Mouse (Mus musculus) layer of hippocampus, postnatal 14 days (tissue): Measurements from ENCODE around the gene 2310039H08Rik. TPM values are rescaled to one million over a fixed set of nuclear protein-coding genes. Genes with fewer than 3 reads are reported as not detected.

Experiments used
- DNase-seq, 2 experiments: peaks; one replicate each; pipeline ENCODE4 v3.0.0; 2021 to 2022; ENCODE audit warnings: low spot score in 2 of 2, mixed read lengths in 1 of 2
- long read RNA-seq, 2 experiments: library from polyadenylated mRNA; stranded (forward); transcript quantifications; one replicate each; pipeline ENCODE4 v2.0.0; 2021
- total RNA-seq, 2 experiments: library from RNA; stranded (reverse); gene quantifications; 2 replicates each; pipeline ENCODE4 v1.2.3; 2021

The 2310039H08Rik gene
- total RNA-seq, result 10 to 100 TPM; 12.0 to 12.5 TPM
- long read RNA-seq, experiment 1, transcript 2310039H08Rik-201 (1 exons, 762 nt), result major isoform, 8 of 8 reads
- long read RNA-seq, experiment 1, partial matches to known transcripts, result 0 of 8 reads
- long read RNA-seq, experiment 1, other reads (novel, unspliced or antisense), result 0 of 8 reads
- long read RNA-seq, experiment 2, transcript 2310039H08Rik-201 (1 exons, 762 nt), result major isoform, 21 of 21 reads
- long read RNA-seq, experiment 2, partial matches to known transcripts, result 0 of 21 reads
- long read RNA-seq, experiment 2, other reads (novel, unspliced or antisense), result 0 of 21 reads

DNA sequence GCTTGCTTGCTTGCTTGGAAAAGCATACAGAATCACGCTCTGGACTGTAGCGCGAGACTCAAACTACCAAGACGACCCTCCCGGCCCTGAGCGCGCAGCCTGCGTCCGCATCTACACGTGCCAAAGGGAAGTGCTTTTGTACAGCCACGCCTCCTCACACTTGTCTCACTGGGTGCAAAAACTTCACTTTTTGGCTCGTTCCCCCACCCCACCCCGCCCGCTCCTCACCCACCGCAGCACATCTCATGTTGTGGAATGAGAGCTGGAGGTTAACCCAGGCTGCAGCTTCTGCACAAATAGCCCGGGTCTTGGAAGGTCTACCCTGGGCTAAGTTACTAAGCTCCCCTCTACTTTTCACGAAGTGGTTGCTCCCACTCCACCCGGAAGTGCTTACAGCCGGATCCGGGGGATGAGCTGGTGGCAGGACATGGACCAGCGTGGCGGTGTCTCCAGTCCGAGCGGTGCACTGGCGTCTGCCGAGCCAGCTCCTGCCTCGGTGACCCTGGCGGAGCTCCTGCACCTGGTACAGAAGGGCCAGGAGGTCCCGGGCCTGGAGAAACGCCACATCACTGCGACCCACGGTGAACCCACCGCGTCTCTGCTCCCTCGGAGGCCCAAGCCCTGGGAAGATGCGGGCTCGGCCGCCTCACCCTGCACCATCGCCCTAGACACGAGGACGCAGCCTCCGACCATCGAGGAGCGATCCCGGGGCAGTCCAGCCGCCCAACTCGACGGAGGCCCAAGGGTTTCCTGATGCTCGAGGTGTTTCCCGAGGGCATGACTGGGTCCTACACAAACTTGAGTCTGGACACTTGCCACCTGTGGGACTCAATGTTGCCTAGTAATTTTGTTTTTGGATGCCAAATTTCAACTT, at the start of gene 2310039H08Rik:
TSS of gene 2310039H08Rik (plus strand) at position 232 of the 874 bp plus-strand sequence.
- DNase-seq, result peak; percentile 88 to 90

DNA sequence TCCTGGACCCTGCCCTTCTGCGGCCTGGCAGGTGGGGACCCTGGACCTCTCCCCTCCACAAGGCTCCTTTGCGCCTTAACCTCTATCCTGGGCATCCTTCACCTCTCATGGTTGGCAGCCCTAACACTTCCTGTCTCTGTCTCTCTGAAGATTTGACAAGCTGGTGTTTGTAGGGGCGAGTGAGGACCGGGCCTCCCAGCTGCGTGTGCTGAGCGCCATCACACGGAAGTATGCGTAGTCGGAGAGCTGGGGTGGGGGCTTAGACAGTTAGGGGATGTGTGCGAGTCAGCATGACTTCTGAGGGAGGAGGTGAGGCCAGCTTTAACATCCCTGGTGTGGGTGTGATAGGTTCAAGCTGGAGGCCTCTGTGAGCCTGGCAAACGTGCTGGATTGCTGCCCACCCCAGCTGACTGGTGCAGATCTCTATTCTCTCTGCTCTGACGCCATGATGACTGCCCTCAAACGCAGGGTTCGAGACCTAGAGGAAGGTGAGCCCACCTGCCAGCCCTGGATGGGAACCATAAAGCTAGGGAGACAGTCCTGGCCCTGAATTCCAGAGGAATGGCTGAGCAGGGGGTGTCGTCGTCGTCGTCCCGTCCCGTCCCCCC, 47.9 kb upstream of the 2310039H08Rik start:
- DNase-seq, result no peak

DNA sequence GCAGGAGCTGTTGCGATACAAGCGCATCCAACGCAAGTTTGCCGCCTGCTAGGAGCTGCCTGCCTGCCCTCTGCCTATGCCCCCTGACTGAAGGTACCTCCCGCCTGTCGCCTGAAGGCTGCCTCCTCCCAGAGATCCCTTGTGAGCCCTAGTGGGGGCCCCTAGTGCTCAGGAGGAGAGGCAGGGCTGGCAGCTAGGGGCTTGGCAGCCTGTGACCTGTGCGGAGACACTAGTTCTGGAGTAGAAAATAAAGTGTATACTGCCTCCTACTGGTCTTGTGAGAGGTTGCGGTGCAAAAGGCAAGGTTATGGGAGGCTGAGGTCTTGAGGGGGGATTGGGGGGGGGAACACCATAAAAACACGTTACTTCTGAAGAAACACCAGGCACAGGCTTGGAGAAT, 47.2 kb upstream of the 2310039H08Rik start:
- DNase-seq, result peak in 1 of 2 experiments; percentile 49

DNA sequence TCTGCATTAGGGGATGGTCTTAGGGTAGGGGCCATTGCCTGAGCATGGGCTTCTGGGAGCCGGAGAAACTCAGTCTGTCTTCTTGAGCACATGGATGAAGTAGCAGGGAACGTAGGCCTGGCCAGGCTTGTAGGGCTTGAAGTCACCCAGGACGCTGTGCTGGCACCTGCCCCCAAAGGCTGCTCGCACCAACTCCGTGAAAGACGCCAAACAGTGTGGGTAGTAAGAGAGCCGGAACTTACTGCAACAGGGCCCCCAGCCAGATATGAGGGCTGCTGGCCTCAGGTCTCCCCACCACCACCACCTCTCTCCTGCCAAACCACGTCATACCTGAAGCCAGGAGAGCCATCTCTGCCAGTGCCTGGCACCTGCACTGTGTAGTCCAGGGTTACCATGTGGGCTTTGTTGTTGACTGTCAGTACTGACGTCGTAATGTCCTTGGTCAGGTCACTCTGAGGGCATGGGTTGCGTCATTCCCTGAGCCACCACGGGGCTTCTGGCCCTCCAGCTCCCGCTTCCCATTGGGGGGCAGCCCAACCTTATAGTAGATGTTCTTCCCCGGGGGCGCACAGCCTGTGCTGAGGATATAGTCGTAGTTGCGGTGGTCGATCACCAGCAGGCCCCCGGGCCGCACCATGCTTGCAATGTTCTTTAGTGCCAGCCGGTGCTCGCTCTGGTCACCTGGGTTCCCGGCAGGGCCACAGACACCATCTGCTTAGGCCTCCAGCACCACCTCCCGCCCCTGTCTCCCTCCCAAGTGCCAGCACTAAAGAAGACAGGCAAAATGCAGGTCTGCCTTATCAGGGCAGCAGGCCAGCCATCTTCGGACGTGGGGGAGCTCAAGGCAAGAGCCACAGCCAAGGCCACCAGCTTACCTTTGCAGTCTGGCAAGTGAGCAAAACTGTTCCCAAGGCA, 46.4 kb upstream of the 2310039H08Rik start:
- DNase-seq, result no peak

DNA sequence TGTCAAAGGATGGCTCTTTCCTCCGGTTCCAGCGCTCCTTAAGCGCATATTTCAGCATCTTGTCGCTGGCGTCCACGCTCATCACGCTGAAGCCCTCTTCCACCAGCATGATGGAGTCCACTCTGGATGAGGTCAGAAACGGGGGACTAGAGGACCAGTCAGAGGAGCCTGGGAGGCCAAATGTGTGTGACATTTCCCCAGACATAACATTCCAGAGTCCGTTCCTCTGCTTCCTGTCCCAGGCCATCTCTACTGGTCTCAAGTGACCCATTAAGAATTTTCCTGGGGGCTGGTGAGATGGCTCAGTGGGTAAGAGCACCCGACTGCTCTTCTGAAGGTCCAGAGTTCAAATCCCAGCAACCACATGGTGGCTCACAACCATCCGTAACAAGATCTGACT, 45.2 kb upstream of the 2310039H08Rik start:
- DNase-seq, result no peak

DNA sequence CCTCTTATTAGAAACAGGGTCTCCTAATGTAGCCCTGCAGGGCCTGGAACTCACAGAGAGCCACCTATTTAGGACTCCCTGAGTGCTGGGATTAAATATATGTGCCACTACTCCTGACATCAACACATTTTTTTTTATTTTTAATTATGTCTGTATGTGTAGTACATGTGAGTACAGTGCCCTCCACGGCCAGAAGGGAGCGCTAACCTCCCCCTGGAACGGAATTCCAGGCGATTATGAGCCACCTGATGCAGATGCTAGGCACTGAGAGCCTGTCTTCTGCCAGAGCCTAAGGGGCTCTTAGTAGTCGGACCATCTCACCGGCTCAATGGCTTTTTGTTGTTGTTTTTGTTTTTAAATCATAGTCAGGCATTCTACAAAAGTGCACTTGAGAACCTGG, 44.4 kb upstream of the 2310039H08Rik start:
- no peak for DNase-seq

DNA sequence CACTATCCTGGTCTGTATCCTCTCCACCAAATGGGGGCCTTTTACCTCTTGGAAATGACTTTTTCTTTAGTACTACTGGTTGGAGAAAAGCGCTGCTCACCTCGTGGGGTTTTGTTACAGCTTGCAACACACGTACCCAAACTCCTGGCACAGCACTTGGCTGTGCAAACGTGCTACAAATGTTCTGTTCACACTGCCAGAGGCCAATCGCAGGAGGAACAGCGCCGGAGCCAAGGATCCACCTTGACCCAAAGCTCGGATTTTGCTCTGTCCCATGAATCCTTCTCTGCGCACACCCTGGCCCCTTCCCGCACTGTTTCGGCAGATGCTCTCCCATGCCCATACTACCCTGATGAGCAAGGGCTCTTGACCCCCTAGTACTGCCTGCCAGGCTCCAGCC, 43.9 kb upstream of the 2310039H08Rik start:
- no peak for DNase-seq

DNA sequence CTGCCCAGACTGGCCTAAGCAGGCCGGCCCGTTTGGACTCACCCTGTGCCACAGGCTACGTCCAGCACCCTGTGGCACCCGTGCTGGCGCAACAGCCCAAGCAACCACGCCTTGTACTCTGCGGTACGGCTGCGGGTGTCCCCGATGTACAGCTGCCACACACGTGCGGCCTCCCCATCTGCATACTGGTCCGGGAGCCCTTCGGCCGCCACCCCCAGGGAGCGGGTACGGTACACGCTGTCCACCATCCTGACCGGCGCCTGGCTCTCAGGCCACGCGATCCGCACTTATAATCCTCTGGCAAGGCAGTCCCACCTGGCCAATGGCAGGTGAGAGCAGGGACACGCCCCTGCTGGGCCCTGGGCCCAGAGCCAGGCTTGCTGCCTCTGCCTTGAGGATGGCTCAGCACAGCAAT, 43.5 kb upstream of the 2310039H08Rik start, which contains the start of gene Gnmt:
TSS of gene Gnmt (minus strand) at position 265 of the 415 bp plus-strand sequence.
- DNase-seq, result no peak

DNA sequence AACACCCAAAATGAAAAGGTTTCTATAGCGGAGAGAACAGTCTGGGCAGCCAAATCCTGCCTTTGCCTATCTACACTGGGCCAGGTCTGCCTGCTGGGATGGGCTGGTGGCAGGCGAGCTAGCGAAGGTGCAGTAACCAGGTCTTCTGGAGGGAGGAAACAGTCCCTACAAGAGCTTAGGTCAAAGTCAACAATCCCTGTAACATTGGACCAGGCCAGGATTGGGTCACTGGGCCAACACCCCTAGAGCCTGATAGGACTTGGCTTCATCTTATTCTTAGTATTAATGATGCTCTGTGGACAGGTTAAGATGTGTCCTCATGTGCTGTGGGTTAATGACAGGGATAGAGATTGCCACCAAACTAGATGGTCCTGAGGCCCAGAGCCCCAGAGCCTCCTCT, 38.4 kb upstream of the 2310039H08Rik start:
- DNase-seq, result no peak

DNA sequence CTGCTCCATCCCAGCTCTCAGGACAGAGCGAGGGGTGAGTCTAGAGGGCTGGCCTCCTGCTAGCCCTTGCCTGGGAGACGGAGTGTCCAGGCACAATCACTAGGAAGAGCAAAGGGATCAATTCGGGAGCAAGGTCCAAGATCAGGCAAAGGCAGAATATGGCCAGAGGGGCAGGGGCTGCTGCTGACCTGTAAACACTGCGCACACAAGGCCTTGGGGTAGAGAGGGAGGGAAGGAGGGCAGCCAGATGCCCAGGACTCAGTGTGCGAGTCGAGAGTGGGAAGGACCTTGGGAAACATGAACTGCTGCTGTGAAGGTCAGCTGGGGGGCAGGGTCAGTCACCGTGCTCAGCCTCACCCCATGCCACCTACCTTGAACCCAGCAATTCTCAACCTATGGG, 37.1 kb upstream of the 2310039H08Rik start:
- DNase-seq, result no peak

DNA sequence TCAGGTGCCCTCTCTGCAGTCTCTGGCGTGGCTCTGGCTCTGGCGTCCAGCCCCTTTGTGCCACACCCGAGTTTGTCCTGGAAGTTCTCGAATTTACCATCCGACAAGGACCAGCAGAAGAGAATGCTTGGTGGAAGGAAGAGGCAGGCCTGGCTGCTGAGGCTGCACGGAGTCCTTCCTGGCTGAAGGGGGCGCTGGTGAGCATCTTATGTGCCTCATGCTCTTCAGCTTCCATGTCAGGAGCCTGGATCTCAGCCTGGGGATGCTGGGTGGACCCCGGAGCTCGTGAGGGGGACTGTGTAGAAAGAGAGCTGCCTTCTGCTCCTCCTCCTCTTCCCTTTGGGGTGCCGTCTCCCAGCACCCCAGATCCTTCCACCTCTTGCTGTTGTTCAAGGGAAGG, 36.3 kb upstream of the 2310039H08Rik start:
- no peak for DNase-seq

DNA sequence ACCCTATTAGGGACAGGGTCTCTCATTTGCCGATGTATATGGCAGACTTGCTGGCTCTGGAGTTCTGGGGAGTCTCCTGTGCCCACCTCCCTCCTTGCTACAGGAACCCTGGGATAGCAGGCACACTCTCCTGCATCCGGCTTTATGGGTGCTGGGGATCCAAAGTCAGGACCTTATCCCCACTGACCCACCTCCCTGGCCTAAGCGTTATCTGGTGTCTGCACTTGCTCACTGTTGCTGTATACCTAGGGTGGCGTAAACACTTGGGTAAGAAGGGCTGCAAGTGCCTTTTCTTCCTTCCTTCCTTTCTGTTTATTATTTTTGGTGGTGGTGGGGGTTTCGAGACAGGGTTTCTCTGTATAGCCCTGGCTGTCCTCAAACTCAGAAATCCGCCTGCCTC, 31.1 kb upstream of the 2310039H08Rik start:
- DNase-seq, result no peak

DNA sequence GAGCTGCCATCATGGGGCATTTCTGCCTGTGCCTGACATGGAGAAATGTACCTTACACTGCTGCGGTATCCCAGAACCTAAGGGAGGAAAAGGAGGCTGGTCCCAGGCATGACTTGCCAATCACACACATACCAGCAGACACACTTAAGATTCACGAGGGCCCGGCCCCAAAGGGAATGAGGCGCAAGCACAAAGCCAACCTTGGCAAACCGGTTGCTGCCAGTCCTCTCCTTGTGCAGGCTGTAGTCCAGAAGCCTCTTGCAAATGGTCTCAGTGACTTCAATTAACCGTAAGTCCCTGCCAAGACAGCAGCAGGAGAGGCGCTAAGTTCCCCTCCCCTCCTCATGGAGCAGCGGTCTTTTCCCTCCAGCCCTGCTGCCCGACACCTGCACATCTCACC, 29.4 kb upstream of the 2310039H08Rik start:
- DNase-seq, result no peak

DNA sequence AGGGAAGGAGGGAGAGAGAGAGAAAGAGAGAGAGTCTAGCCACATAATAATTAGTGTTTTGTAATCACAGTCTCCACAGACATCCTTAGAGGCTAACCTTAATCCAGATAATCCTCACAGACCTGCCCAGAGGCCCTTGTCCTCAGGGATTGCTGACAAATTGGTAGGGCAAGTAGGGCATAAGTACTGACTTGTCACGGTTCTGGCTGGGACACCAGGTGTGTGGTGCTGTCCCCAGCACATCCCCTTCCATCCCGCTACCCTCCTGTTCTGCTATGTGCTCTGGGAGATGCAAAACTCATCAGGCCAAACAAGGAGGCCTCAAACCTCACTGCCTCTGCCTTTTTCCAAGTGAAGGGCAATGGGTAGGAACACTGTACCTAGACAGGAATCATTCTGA, 26.9 kb upstream of the 2310039H08Rik start:
- DNase-seq, result no peak

DNA sequence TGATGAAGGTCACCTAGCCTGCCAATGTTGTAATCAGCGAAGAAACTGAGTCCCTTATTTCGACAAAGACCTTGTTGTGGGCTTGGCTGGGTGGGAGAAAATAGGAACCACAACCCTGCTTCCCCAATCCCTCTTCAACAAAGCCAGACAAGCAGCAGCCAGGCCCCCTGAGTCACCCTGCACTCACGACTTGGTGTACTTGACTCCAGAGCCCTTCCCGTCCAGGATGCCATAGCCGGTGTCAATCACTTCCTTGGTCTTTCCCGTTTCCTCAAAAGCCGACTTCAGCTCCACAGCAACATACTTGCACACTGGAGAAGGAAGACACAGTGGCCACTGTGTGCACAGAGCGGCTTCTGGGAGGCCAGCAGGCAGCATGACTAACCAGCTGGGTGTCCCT, 25.2 kb upstream of the 2310039H08Rik start:
- DNase-seq, result no peak

DNA sequence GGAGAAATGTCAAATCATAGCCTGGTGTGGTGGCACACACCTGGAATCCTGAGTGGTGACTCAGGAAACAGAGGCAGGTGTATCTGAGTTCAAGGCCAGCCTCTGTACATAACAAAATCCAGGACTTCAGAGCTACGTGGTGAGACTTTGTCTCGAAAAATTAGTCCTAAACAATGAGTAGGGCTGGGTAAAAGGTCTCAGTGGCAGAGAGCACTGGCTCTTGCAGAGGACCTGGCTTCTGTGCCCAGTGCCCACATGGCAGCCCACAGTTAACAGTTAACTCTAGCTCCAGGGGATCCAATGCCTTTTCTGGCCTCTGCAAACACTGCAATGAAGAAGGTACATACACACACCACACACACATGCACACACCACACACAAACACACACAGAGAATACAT, 24.6 kb upstream of the 2310039H08Rik start:
- DNase-seq, result no peak

DNA sequence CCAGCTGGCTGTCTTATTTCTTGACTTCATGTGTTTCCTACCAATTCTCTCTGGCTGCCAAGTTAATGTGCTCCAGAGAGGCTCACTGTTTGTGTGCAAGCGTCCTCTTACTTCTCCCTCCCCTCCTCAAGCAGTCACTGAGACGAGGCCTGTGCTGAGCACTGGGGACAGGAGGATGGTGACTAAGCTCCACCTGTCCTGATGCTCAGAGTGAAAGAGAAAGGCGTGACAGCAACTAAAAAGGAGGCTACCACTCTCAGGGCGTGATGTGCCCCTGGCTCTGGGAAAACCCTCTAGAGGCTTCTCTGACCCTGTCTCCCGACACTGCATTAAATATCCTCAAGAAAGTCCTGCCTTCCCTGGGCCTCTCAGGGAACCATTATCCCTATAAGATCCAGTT, 23.2 kb upstream of the 2310039H08Rik start:
- no peak for DNase-seq

DNA sequence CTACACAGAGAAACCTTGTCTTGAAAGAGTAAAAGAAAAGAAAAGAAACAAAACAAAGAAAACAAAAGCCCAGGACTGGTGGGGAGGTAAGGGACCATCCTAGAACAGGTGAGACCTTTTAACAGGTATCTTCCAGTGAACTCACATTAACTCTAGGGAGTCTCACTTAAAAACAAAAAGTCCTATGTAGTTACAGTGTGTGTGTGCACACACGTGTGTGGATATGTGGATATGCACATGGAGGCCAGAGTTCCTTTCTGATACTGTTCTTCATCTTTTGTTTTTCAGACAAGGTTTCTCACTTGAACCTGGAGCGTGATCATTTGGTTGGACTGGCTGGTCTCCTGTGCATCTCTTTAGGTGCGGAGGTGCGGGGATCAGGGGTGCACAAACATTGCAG, 21.9 kb upstream of the 2310039H08Rik start:
- no peak for DNase-seq

DNA sequence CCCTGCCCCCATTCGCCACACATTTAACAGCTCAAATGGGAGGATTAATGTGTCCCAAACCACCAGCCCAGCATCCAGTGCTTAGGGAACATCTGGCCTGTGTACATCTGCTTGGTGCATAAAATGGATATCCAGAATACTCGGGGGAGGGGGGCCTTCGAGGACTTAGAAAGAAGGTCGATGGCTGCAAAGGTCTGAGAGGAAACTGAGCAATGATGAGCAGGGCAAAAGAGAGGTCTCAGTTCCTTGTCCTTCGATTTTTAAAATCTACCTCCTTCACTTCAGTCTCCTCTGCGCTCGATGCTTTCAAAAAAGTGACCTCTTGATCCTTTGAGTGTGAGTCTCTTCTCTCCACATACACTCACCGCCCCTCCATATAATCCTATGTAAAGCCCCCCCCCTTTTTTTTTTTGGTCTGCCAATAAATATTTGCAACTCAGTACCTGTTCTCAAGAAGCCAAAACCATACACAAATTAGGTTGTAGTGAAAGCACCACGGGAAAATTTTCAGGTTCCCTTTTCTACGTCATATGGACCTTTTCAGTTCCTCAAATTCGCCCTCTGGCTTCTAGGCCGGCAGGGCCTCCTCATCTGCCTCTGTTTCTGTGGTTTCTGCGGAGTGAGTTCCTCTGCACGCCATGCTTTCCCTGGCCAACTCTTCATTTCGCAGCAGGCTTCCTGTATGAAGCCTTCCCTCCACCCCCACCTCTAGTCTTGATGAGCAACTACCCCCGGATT, 21.2 kb upstream of the 2310039H08Rik start:
- DNase-seq, result peak in 1 of 2 experiments; percentile 71
